Comparison of ENCODE assay signal across 23 mouse cellular contexts in the genomic region with DNA sequence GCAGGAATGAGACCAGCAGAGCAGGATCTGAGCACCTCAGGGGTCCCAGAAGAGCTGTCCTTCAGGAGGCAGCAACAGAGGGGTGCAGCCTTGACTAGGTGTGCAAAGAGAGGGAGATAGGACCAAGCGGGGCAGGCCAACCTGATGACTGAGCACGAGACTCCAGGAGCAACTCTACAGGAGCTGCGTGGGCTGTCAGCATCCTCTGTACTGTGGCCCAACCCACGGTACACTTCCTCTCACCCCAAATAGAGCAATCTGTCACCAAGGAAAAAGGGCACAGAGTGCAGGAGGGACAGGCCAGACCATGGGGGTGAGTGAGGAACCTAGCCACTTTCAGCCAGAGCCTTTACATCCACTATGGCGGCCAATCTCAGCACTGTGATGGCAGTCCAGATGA. TPM values are rescaled to one million over a fixed set of nuclear protein-coding genes. Genes with fewer than 3 reads are reported as not detected.
DNase-seq lines count a peak whose midpoint lies in the region; ATAC-seq lines count a peak whose summit lies in the region.
"Had no signal": no experiment of that assay in that cellular context is flagged by ENCODE, and none has a peak within 500 bp of the region (broad histone marks: within the 10 kb centered on the region; RNA-seq: fewer than 3 reads in every experiment).

No protein-coding gene starts in this region.

- H3K4me3 ChIP-seq in kidney, embryonic 15.5 days (replicated peaks), result no peak overlapping the region
- H3K4me3 ChIP-seq: embryonic facial prominence, embryonic 12.5 days; heart, adult 2 months; limb, embryonic 12.5 days; liver, embryonic 12.5 days; midbrain, embryonic 15.5 days had no signal

- H3K4me1 ChIP-seq in kidney, embryonic 15.5 days, result no peaks in the 10 kb centered on the region
- H3K4me1 ChIP-seq: embryonic facial prominence, embryonic 12.5 days; limb, embryonic 12.5 days; liver, embryonic 12.5 days; midbrain, embryonic 15.5 days had no signal

- H3K27me3 ChIP-seq in kidney, embryonic 15.5 days, result no peaks in the 10 kb centered on the region
- H3K27me3 ChIP-seq: midbrain, embryonic 15.5 days had no signal

- no peak for DNase-seq in cerebellum, postnatal 10 days
- peak; percentile 85 for DNase-seq in cerebellum, adult 9-11 months
- peak; percentile 55 for DNase-seq in naive thymus-derived CD4-positive, alpha-beta T cell, adult 2 months (ENCODE audit: low read depth)
- no peak for DNase-seq in ovary, postnatal 10 days (ENCODE audit: low spot score)
- DNase-seq in adrenal gland, postnatal 36 days, result no peak
- DNase-seq: gastrocnemius, postnatal 25 days; heart, adult 2 months; heart, postnatal 36 days; kidney, adult 18-20 months; kidney, postnatal 10 days; lung, adult 2 months; lung, postnatal 36 days; retina, postnatal 1 day; right cerebral cortex, postnatal 4 days had no signal

- no peak overlapping the region for H3K4me2 ChIP-seq in kidney, embryonic 15.5 days
- H3K4me2 ChIP-seq: embryonic facial prominence, embryonic 12.5 days; limb, embryonic 12.5 days; liver, embryonic 12.5 days; midbrain, embryonic 15.5 days had no signal

- WGBS in kidney, embryonic 15.5 days, result 71% methylated on average over 5 of the region's 5 CpGs

- no peak overlapping the region for H3K9ac ChIP-seq in kidney, embryonic 15.5 days
- H3K9ac ChIP-seq: embryonic facial prominence, embryonic 12.5 days; limb, embryonic 12.5 days; liver, embryonic 12.5 days; midbrain, embryonic 15.5 days had no signal

- H3K9me3 ChIP-seq in kidney, embryonic 15.5 days (replicated peaks), result no peaks in the 10 kb centered on the region
- H3K9me3 ChIP-seq: embryonic facial prominence, embryonic 12.5 days; limb, embryonic 12.5 days; liver, embryonic 12.5 days; midbrain, embryonic 15.5 days had no signal

- H3K36me3 ChIP-seq in kidney, embryonic 15.5 days, result no peaks in the 10 kb centered on the region
- H3K36me3 ChIP-seq: embryonic facial prominence, embryonic 12.5 days; limb, embryonic 12.5 days; liver, embryonic 12.5 days; midbrain, embryonic 15.5 days had no signal

- ATAC-seq in cerebellum, adult (ENCODE audit: insufficient number of reproducible peaks, low FRiP score, low TSS enrichment), result peak; percentile 53; the same call in 1 of the 2 replicates
- ATAC-seq in activated CD4-positive, CD25-positive, alpha-beta regulatory T cell, adult 4 months, result peak; percentile 65
- ATAC-seq in kidney, embryonic 15.5 days (replicated peaks; ENCODE audit: low FRiP score), result no peak
- ATAC-seq: forebrain, embryonic 16.5 days; hindbrain, embryonic 16.5 days; liver, embryonic 12.5 days; midbrain, embryonic 15.5 days had no signal

- no peak overlapping the region for H3K27ac ChIP-seq in kidney, embryonic 15.5 days
- H3K27ac ChIP-seq: embryonic facial prominence, embryonic 12.5 days; heart, adult 2 months; limb, embryonic 12.5 days; liver, embryonic 12.5 days; midbrain, embryonic 15.5 days had no signal

RNA-seq across cellular contexts. Expression of a gene that starts 33.4 kb away (rescaled TPM):
- polyA plus RNA-seq in activated CD4-positive, CD25-positive, alpha-beta regulatory T cell, adult 4 months (2017; shearing (Covaris generic)), result under 1 TPM; 0.33 to 0.73 TPM
- total RNA-seq in adrenal gland, postnatal 36 days (2021), result 1 to 10 TPM; 3.2 to 4.3 TPM
- polyA plus RNA-seq in kidney, embryonic 15.5 days (2015; fragmentation: Nextera tagmentation; extraction: Ambion mirVana), result 0.75 and 0.77 TPM in 2 replicates

Comparison
In these comparisons a context has a peak if more than half of its experiments do, and no peak if none do; other contexts are left out.
1. DNase-seq: peak in cerebellum, adult 9-11 months (single experiment) and naive thymus-derived CD4-positive, alpha-beta T cell, adult 2 months (single experiment); none in cerebellum, postnatal 10 days (0 of 2), ovary, postnatal 10 days (single experiment) and adrenal gland, postnatal 36 days (0 of 2).